Mouse (Mus musculus) bone marrow macrophage, adult 2 months (primary cell): ENCODE measurements around the gene Cavin3. TPM values are rescaled to one million over a fixed set of nuclear protein-coding genes. Genes with fewer than 3 reads are reported as not detected.
"Not testable (repeated sequence)": the region's sequence is repeated elsewhere in the genome, so short reads cannot be mapped to it uniquely, and the experiment has no call there.

Experiments
- H3K27ac ChIP-seq: 2 replicates; pipeline ENCODE4 v1.5.1; 2012; ENCODE audit warnings: low read depth, low read length; ENCODE audit not compliant: insufficient read depth
- H3K4me1 ChIP-seq: 2 replicates; pipeline ENCODE4 v1.6.1; 2012; ENCODE audit warnings: low read length; ENCODE audit not compliant: control insufficient read depth, insufficient read depth
- H3K4me3 ChIP-seq: 2 replicates; pipeline ENCODE4 v1.5.1; 2012; ENCODE audit warnings: mild to moderate bottlenecking, low read length, moderate library complexity; ENCODE audit not compliant: insufficient read depth
- CTCF ChIP-seq: IDR thresholded peaks from 2 replicates; pipeline ENCODE4 v1.5.1; 2012; ENCODE audit warnings: low read depth, mild to moderate bottlenecking, low read length, moderate library complexity
- POLR2A ChIP-seq: IDR thresholded peaks from 2 replicates; pipeline ENCODE4 v1.6.1; 2012; ENCODE audit warnings: mild to moderate bottlenecking, low read depth, low read length, borderline replicate concordance
- polyA plus RNA-seq: library from polyadenylated mRNA; stranded (reverse); fragments of >200 nt; gene quantifications from 2 replicates; pipeline ENCODE4 v1.2.4, GENCODE M21; 2012; ENCODE audit not compliant: missing spikeins, insufficient read depth, insufficient read length

Gene Cavin3
- polyA plus RNA-seq, 1 experiment, result 0.34 TPM

DNA sequence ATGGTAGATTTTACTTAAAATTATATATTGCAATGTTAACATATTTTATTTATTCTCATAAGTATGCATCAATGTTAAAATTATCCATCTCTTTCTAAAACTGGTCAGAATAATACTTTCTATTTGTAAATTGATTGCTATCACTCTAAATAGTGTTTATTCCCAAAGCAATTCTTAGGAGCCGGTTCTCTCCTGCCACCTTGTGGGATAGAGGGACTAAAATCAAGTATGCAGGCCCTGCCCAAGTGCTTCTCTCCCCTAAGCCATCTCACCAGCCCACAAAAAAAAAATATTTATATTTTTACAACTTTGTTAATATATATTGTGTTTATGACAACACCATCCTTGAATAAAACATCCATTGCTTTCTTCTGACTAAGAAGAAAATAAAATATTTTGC is 9.5 kb downstream of the Cavin3 start:
- Histone ChIP-seq H3K27ac (no peak overlapping the region), H3K4me1 (peaks cover 14% of the 10 kb centered on the region), H3K4me3 (no peak overlapping the region)
- TF ChIP-seq POLR2A (no peak), CTCF (no peak)

DNA sequence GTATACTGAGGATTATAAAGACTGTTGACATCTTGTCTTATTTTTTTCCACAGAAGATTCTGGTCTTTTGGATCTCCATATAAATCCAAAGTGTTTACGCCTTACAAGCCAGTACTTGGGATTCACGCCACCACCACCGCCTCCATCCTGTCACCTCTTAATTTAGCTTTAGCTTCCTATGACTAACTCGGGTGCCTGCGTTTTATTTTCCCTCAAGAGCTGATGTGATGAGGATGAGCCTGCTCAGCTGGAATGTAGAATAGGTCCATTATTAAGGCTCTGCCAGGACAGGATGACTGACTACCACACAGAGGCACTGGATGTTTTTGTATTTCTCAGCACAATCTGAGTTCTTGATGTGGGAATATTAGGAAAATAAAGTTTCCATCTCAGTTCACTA is 16.6 kb downstream of the Cavin3 start:
- H3K4me1 ChIP-seq, result not testable (repeated sequence)

DNA sequence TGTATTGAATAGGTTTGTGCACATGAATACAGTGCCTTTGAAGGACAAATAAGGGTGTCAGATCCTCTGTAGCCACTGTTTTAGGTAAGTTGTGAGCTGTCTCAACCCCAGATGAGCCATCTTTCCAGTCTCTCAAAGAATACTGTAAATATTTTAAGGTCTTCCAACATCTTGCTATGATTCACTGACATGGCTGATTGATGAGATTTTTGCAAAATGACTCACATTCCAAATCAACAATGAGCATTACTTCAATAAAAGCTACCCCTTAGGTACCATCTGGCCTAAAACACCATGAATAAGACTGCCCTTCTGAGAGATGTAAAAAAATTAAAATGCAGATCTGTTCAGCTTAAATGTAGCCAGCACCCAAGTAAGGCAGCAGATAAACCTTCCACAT is 23.6 kb downstream of the Cavin3 start:
- H3K4me3 ChIP-seq, result no peak overlapping the region
- H3K4me1 ChIP-seq, result no peaks in the 10 kb centered on the region
- TF ChIP-seq CTCF (no peak), POLR2A (no peak)
- H3K27ac ChIP-seq, result no peak overlapping the region

More for the DNA sequence above, 16.6 kb downstream of the Cavin3 start:
- H3K27ac ChIP-seq, H3K4me3 ChIP-seq: not testable (repeated sequence)

DNA sequence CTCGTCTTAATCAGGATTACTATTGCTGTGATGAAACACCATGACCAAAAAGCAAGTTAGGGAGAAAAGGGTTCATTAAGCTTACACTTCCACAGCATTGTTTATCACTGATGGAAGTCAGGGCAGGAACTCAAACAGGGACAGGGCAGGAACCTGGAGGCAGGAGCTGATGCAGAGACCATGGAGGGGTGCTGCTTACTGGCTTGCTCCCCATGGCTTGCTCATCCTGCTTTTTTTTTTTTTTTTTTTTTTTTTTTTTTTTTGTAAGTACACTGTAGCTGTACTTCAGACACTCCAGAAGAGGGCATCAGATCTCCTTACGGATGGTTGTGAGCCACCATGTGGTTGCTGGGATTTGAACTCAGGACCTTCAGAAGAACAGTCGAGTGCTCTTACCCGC is 28.8 kb downstream of the Cavin3 start:
- H3K27ac ChIP-seq, H3K4me1 ChIP-seq, H3K4me3 ChIP-seq: not testable (repeated sequence)

DNA sequence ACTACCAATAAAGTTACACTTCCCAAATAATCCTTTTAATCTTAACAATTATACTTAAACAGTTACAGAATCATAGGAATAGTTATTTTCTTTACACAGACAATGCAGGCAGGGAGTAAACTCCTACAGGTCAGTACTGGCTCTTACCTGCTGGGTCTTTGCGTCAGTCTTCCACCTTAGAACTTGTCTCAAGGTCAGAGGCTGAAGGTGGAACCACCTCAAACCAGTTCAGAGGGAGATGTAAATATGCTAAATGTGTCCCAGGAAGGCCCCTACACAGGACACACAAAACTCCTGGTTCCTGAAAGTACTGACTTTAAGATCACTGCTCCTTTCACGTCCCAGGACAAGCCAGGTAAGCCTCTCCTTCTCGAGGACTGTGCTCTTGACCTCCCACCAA is 37.0 kb downstream of the Cavin3 start:
- no peak overlapping the region for H3K4me3 ChIP-seq
- no peaks in the 10 kb centered on the region for H3K4me1 ChIP-seq
- H3K27ac ChIP-seq, result no peak overlapping the region
- TF ChIP-seq CTCF, result no peak
- TF ChIP-seq POLR2A, result no peak

DNA sequence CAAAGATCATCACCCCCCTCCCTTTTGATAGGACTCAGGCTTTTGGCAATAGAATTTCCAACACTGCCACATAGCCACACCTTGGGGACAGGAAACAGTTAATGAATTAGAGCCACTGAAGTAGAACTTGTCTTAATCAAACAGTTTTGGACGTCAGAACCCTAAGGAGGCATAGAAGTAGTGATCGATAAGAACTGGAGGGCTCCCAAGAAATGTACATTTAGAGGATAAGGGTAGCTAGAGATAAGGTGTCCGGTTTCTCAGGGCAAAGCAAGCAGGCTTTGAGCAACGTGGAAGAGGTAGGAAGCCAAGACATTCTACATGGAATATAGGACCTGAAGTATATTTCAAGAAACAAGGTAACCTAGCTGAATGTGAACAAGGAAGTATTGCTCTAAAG is 40.7 kb downstream of the Cavin3 start:
- H3K27ac ChIP-seq, result no peak overlapping the region
- TF ChIP-seq POLR2A (no peak), CTCF (no peak)
- H3K4me1 ChIP-seq, result no peaks in the 10 kb centered on the region
- H3K4me3 ChIP-seq, result no peak overlapping the region

DNA sequence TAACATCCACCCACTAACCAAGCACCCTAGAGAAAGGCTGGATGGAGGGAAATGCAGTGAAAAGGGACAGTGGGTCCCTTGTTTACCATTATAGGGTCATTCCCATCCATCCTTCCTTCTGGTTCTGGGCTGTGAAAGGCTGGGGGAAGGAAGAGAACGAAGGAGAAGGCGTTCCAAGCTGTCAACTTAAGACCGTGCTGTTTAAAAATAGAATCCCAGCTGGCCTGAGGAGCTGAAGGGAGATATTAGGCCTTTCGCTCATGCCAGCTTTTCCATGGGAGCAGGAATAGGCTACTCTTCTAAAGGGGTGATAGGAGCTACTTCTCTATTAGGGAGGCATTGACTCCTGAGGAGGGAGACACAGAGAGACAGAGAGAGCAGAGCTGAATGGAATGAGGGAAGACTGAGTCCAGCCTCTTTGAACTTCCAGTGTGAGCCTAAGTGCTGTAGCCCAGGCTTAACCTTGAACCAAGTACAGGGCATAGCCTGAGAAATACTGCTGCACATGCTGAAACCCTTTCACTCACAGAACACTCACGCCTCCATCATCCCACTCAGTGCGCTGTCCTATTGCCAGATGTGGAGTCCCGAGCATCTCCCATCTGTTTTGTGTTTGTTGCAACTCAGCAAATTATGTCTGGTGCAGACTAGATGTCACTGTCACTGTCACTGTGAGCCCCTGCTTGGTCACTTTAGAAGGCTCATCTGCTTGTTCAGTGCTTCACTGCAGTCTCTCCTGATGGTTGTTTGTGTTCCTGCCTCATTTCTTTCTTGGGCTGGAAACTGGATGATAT is 43.9 kb downstream of the Cavin3 start:
- H3K4me1 ChIP-seq, result no peaks in the 10 kb centered on the region
- TF ChIP-seq CTCF (no peak), POLR2A (no peak)
- H3K4me3 ChIP-seq, result no peak overlapping the region
- H3K27ac ChIP-seq, result no peak overlapping the region

DNA sequence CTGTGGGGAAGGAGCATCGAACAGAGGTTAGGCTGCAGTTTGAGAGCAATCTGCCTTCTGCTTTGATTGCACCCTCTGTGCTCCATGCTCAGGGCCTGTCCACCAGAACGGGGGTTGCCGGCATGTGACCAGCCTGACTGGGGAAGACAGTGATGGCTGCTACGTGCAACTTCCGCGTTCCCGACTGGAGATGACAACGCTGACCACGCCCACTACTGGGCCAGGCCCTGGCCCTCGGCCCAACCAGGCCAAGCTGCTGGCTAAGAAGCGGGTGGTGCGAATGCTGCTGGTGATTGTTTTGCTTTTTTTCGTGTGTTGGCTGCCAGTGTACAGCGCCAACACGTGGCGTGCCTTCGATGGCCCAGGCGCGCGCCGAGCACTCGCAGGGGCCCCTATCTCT is 47.3 kb downstream of the Cavin3 start:
- Histone ChIP-seq H3K27ac (no peak overlapping the region), H3K4me1 (no peaks in the 10 kb centered on the region), H3K4me3 (no peak overlapping the region)
- TF ChIP-seq CTCF (no peak), POLR2A (no peak)

DNA sequence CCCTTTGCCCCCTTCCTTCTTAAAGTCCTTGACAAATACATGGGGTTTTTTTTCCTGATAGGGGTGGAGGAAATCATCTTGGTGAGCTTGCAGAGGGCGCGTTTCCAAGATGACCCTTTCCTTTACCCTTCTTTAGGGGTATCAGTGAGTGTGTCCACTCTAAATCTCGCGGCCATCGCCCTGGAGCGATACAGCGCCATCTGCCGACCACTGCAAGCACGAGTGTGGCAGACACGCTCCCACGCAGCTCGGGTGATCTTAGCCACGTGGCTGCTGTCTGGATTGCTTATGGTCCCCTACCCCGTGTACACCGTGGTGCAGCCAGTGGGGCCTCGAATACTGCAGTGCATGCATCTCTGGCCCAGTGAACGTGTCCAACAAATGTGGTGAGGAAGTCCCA is 48.2 kb downstream of the Cavin3 start:
- Histone ChIP-seq H3K27ac (no peak overlapping the region), H3K4me1 (no peaks in the 10 kb centered on the region), H3K4me3 (no peak overlapping the region)
- no peak for TF ChIP-seq POLR2A
- no peak for TF ChIP-seq CTCF

DNA sequence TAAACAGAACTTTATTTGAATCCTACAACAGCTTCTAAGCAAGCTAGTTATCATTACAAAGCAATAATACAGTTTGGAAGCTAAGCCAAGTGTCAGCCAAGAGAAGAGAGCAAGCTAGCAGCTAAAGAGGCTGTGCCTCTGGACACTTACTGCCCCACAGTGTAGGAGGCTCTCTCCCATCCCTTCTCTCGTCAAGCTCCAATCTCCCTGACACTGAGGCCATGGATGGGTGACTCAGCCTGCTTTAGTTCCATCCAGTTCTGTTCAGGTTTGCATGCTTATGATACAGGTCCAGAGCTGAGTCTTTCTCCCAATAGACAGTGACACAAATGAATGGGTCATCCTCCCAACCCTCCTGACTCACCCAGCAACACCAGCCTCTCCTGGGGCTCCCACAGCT is 50.0 kb downstream of the Cavin3 start:
- Histone ChIP-seq H3K4me1 (no peaks in the 10 kb centered on the region), H3K4me3 (no peak overlapping the region), H3K27ac (no peak overlapping the region)
- TF ChIP-seq CTCF (no peak), POLR2A (no peak)

Other genes starting within 250 kb of the Cavin3 start
- not detected in 2 replicates for gene Olfr688, start 194.2 kb downstream of the Cavin3 start, polyA plus RNA-seq
- gene Olfr689, start 171.1 kb downstream of the Cavin3 start, polyA plus RNA-seq, result not detected in 2 replicates
- not detected in 2 replicates for gene Olfr690, start 148.2 kb downstream of the Cavin3 start, polyA plus RNA-seq
- gene Olfr691, start 140.0 kb downstream of the Cavin3 start, polyA plus RNA-seq, result not detected in 2 replicates
- not detected in 2 replicates for gene Olfr692, start 114.1 kb downstream of the Cavin3 start, polyA plus RNA-seq
- gene Gm5901, start 107.3 kb downstream of the Cavin3 start, polyA plus RNA-seq, result not detected in 2 replicates
- 29.1 and 39.3 TPM in 2 replicates for gene Fam160a2, start 82.2 kb downstream of the Cavin3 start, polyA plus RNA-seq
- not detected in 2 replicates for gene Cnga4, start 77.7 kb downstream of the Cavin3 start, polyA plus RNA-seq
- not detected in 2 replicates for gene Cckbr, start 56.6 kb downstream of the Cavin3 start, polyA plus RNA-seq
- 26.4 and 28.0 TPM in 2 replicates for gene Smpd1, start 72.1 kb upstream of the Cavin3 start, polyA plus RNA-seq
- gene Apbb1, start 99.4 kb upstream of the Cavin3 start, polyA plus RNA-seq, result 0.52 and 1.1 TPM in 2 replicates
- gene Hpx, start 117.8 kb upstream of the Cavin3 start, polyA plus RNA-seq, result 0.50 TPM in 1 of 2 replicates, not detected in the other
- gene Trim3, start 151.3 kb upstream of the Cavin3 start, polyA plus RNA-seq, result 66.8 and 66.9 TPM in 2 replicates
- 129 and 148 TPM in 2 replicates for gene Timm10b, start 157.8 kb upstream of the Cavin3 start, polyA plus RNA-seq
- 31.7 and 36.4 TPM in 2 replicates for gene Arfip2, start 158.1 kb upstream of the Cavin3 start, polyA plus RNA-seq
- gene Gm45799, start 158.3 kb upstream of the Cavin3 start, polyA plus RNA-seq, result 4.4 and 7.0 TPM in 2 replicates
- 3.7 and 5.8 TPM in 2 replicates for gene Dnhd1, start 168.5 kb upstream of the Cavin3 start, polyA plus RNA-seq